Mouse (Mus musculus) Muller cell, postnatal 12 days (primary cell): ENCODE data around the gene Hist1h2bg.
"Not testable (repeated sequence)": the region's sequence is repeated elsewhere in the genome, so short reads cannot be mapped to it uniquely, and the experiment has no call there.

Experiments
- DNase-seq: peaks from one replicate; pipeline ENCODE4 v3.0.0-alpha.2; 2015; ENCODE audit errors: inconsistent ontology term

The Hist1h2bg gene

GRCm38 (mm10) chr13:23538249-23538648, 32.9 kb upstream of the Hist1h2bg start:
- no peak for DNase-seq

DNA sequence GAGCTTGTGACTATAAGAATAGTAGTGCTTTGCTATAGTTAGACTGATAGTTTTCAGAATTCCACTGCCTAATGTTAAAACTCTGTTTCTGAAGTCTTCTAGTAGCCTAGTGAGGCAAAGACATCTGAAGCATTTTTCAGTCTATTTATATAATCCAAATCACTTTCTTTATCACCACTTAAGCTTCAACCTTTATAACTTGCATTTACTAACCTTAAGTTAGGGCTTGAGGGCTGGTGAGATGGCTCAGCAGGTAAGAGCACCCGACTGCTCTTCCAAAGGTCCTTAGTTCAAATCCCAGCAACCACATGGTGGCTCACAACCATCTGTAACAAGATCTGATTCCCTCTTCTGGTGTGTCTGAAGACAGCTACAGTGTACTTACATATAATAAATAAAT, 31.4 kb upstream of the Hist1h2bg start:
- DNase-seq: not testable (repeated sequence)

- no peak for DNase-seq
Observed at GRCm38 (mm10) chr13:23541497-23541896, 29.7 kb upstream of the Hist1h2bg start.

DNA sequence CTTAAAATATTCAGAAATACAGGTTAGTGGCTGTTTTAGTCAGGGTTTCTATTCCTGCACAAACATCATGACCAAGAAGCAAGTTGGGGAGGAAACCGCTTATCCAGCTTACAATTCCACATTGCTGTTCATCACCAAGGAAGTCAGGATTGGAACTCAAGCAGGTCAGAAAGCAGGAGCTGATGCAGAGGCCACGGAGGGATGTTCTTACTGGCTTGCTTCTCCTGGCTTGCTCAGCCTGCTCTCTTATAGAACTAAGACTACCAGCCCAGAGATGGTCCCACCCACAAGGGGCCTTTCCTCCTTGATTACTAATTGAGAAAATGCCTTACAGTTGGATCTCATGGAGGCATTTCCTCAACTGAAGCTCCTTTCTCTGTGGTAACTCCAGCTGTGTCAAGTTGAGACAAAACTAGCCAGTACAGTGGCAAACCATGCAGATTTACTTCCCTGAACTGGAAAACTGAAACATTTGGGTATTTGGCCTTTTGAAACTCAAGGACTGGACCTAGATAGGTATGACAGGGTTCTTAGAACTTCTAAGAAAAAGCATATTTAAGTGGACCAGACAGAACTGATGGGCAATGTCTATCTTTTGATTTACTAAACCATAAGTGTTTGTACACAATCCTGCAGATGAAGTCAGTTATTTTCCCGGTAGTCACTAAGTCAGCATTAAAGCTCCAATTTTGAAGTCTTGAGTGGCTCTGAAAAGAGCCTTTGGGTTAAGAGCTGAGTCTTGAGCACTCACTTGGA, 28.8 kb upstream of the Hist1h2bg start:
- not testable (repeated sequence) for DNase-seq

GRCm38 (mm10) chr13:23542999-23543607, 28.1 kb upstream of the Hist1h2bg start, which contains the start of gene Hist1h2bh:
Gene Hist1h2bh, minus strand, starts transcription at chr13:23543392.
- DNase-seq: peak; percentile 94

DNA sequence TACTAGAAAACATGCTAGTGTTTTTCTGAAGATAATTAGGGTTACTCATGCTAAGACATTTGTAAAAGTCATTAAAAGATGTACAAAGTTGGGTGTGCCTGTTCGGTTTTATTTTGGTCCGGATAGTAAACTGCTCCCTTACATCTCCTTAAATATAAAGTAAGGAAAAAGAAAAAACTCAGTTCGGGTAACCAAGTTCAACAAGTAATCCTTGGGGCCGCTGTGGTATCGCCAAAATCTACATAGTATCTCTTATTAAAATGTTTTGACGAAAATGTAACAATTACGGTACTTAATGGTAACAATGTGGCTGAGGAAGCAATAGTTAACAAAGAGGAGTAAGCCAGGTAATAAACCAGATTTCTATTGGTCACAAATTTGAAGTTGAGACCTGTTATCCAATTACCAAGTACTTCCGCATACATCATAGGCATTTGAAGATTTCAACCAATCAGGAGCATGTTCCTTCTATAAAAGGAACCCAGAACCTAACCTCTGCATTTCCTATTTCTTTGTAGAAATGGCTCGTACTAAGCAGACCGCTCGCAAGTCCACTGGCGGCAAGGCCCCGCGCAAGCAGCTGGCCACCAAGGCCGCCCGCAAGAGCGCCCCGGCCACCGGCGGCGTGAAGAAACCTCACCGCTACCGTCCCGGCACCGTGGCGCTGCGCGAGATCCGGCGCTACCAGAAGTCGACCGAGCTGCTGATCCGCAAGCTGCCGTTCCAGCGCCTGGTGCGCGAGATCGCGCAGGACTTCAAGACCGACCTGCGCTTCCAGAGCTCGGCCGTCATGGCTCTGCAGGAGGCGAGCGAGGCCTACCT, 27.0 kb upstream of the Hist1h2bg start, which contains the start of gene Hist1h3f:
Hist1h3f (plus strand) TSS at position 88 of the 822 bp plus-strand sequence.
- DNase-seq: peak; percentile 95

GRCm38 (mm10) chr13:23544787-23545120, 26.4 kb upstream of the Hist1h2bg start:
- not testable (repeated sequence) for DNase-seq

DNA sequence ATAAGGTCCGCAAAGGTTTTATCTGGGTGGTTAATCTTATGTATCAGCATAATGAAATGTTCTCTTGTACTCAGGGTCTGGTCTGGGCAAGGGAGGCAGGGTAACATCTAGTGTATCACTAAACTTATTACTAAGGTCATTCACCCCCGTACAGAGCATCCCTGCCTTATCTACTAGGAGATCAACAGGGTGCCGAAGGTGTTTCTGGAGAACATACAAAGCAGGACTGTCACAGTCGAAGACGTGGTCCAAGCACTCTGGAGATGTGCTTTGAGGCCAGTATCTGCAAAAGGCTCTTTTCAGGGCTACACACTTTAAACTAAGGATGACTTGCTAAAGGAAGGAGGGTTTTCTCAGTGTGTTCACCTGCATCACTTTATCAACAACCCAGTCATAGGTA, 24.5 kb upstream of the Hist1h2bg start:
- DNase-seq: no peak

- DNase-seq: no peak
Observed at GRCm38 (mm10) chr13:23550761-23551145, 20.4 kb upstream of the Hist1h2bg start.

DNA sequence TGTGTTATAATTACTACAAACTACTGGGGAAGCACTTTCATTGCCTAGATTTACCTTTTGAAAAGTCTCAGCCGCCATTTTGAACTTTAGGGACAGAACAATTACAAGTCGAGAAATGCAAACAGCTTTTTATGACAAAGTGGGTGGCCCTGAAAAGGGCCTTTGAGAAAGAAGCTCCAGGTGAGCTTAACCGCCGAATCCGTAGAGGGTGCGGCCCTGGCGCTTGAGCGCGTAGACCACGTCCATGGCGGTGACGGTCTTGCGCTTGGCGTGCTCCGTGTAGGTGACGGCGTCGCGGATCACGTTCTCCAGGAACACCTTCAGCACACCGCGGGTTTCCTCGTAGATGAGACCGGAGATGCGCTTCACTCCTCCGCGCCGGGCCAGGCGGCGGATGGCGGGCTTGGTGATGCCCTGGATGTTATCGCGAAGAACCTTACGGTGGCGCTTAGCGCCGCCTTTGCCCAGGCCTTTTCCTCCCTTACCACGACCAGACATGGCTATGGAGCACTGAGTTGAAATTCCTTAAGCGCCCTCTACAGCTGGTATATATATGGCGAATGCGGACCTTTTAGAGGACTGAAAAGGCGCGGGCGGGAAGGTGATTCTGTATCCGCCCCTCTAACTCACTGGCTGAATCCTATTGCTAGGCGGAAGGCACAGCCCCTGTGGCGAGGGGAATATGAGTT, 19.9 kb upstream of the Hist1h2bg start, which contains the start of gene Hist1h4f:
Hist1h4f (minus strand) TSS at position 503 of the 689 bp plus-strand sequence.
- peak; percentile 89 for DNase-seq

GRCm38 (mm10) chr13:23551931-23552914, 19.0 kb upstream of the Hist1h2bg start:
- no peak for DNase-seq

GRCm38 (mm10) chr13:23552962-23553361, 18.2 kb upstream of the Hist1h2bg start, which contains the start of gene Hist1h1d:
Gene Hist1h1d, plus strand, starts transcription at chr13:23553262.
- DNase-seq: no peak

- DNase-seq: no peak
Observed at GRCm38 (mm10) chr13:23554393-23554792, 16.8 kb upstream of the Hist1h2bg start.

DNA sequence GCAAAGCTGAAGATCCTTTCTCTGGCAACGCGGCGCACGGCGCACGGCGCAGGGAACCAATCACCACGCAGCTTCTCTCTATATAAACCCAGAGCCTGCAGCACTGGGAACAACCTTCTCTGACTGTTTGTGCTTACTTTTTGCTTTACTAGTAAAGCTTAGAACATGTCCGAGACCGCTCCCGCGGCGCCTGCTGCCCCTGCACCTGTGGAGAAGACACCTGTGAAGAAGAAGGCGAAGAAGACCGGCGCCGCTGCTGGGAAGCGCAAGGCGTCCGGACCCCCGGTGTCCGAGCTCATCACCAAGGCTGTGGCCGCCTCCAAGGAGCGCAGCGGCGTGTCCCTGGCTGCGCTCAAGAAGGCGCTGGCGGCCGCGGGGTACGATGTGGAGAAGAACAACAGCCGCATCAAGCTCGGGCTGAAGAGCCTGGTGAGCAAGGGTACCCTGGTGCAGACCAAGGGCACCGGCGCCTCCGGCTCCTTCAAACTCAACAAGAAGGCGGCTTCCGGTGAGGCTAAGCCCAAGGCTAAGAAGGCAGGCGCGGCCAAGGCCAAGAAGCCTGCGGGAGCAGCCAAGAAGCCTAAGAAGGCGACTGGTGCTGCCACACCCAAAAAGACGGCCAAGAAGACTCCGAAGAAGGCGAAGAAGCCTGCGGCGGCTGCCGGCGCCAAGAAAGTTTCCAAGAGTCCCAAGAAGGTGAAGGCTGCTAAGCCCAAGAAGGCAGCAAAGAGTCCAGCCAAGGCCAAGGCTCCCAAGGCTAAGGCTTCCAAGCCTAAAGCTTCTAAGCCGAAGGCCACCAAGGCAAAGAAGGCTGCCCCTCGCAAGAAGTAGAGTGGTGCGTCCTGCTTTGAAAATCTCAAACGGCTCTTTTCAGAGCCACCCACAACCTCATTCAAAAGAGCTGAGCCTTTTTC, 16.0 kb upstream of the Hist1h2bg start:
- DNase-seq: peak; percentile 78

- DNase-seq: peak; percentile 86
Observed at GRCm38 (mm10) chr13:23555839-23556416, 15.3 kb upstream of the Hist1h2bg start.

DNA sequence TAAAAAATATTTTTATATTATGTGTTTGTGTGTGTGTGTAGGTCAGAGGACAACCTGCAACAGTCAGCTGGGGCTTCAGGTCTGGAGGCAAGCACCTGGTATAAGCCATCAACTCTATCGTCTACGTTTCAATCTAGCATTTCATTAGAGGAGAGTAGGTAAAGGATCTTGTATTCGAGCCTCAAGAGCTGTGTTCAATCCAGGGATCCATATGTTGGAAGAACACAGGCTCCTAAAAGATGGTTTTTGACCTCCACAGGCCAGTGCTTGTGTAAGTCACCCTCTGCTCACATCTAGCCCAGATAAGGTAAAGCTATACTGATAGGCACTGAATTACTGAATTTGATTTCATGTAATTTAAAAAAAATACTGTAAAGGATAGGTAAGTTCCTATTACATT, 14.3 kb upstream of the Hist1h2bg start:
- DNase-seq: no peak

- DNase-seq: not testable (repeated sequence)
Observed at GRCm38 (mm10) chr13:23560699-23561098, 10.5 kb upstream of the Hist1h2bg start.

DNA sequence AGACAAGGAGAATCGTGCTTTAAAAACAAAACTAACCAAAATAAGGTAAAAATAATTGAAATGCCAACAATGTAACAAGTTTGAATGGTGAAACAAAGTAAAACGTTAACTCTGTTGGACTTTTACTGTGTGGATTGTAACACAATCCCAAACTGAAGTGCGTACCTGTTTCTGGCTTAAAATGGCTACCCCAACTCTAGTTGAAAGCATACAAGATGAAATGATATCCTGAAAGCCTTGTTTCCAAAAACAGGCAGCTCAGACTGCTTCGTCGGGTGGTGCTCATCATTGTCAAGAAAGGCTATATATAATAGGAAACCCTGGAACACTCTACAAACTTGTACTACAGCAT, 9.7 kb upstream of the Hist1h2bg start:
- DNase-seq: not testable (repeated sequence)
